9 mouse cellular contexts compared by ENCODE assay signal in the genomic region with DNA sequence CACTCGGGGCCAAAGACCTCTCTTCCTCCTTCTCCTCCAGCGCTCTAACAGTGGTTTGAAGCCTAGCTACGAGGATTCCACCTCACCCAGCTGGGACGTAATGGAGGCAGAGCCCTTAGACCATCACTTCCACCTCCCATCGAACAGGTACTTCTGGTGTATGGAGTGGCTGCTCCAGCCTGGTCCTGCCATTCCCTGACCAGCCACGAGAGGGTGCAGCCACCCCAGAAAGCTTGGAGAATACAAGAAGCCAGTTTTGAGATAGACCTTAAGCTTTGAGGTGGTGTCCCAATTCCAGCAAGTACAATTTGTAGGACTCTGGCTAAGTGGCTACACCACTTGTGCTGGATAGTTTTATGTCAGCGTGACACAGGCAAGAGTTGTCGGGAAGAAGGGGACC. TPM values are rescaled to one million over a fixed set of nuclear protein-coding genes. Genes with fewer than 3 reads are reported as not detected.
DNase-seq lines count a peak whose midpoint lies in the region; ATAC-seq and TF ChIP-seq lines count a peak whose summit lies in the region.
"Had no signal": no experiment of that assay in that cellular context is flagged by ENCODE, and none has a peak within 500 bp of the region (broad histone marks: within the 10 kb centered on the region; RNA-seq: fewer than 3 reads in every experiment).

No protein-coding gene starts in this region.

- no peak overlapping the region for H3K9ac ChIP-seq in hindbrain, embryonic 14.5 days
- no peak overlapping the region for H3K9ac ChIP-seq in hindbrain, embryonic 12.5 days
- no peak overlapping the region for H3K9ac ChIP-seq in embryonic facial prominence, embryonic 11.5 days (replicated peaks; ENCODE audit: low read length)
- H3K9ac ChIP-seq in intestine, postnatal 0 days (ENCODE audit: low read depth, low read length): no peak overlapping the region
- H3K9ac ChIP-seq in liver, adult 2 months (ENCODE audit: low read depth, low read length): no peak overlapping the region

- TF ChIP-seq POLR2A in liver, adult 2 months (IDR thresholded peaks at IDR 0.05; ENCODE audit: extremely low read depth, insufficient read depth, low read length): no peak

- H3K9me3 ChIP-seq in hindbrain, embryonic 14.5 days (ENCODE audit: control insufficient read depth, low read length): no peaks in the 10 kb centered on the region
- no peaks in the 10 kb centered on the region for H3K9me3 ChIP-seq in hindbrain, embryonic 12.5 days (replicated peaks)
- H3K9me3 ChIP-seq in embryonic facial prominence, embryonic 11.5 days (replicated peaks; ENCODE audit: control insufficient read depth, low read length): no peaks in the 10 kb centered on the region
- H3K9me3 ChIP-seq in intestine, postnatal 0 days (ENCODE audit: control insufficient read depth): no peaks in the 10 kb centered on the region

- peak; percentile 90 for TF ChIP-seq CTCF in intestine, postnatal 0 days (IDR thresholded peaks at IDR 0.05; ENCODE audit: low read depth)
- TF ChIP-seq CTCF in liver, adult 2 months (IDR thresholded peaks at IDR 0.05; ENCODE audit: low read depth, low read length): peak; percentile 94

- no peak overlapping the region for H3K4me2 ChIP-seq in hindbrain, embryonic 14.5 days (replicated peaks)
- H3K4me2 ChIP-seq in hindbrain, embryonic 12.5 days (replicated peaks): no peak overlapping the region
- no peak overlapping the region for H3K4me2 ChIP-seq in embryonic facial prominence, embryonic 11.5 days (ENCODE audit: low read depth, low read length)
- no peak overlapping the region for H3K4me2 ChIP-seq in intestine, postnatal 0 days (replicated peaks; ENCODE audit: low read depth)

- no peaks in the 10 kb centered on the region for H3K36me3 ChIP-seq in hindbrain, embryonic 14.5 days (replicated peaks; ENCODE audit: control insufficient read depth, insufficient read depth)
- no peaks in the 10 kb centered on the region for H3K36me3 ChIP-seq in hindbrain, embryonic 12.5 days
- H3K36me3 ChIP-seq in embryonic facial prominence, embryonic 11.5 days (replicated peaks; ENCODE audit: control insufficient read depth, insufficient read depth, low read depth, low read length): no peaks in the 10 kb centered on the region
- no peaks in the 10 kb centered on the region for H3K36me3 ChIP-seq in intestine, postnatal 0 days (ENCODE audit: control insufficient read depth, insufficient read depth)
- H3K36me3 ChIP-seq in liver, adult 2 months (ENCODE audit: control insufficient read depth, insufficient read depth, low read length): no peaks in the 10 kb centered on the region

- peak; percentile 51 for DNase-seq in hindbrain, embryonic 14.5 days (ENCODE audit: low spot score)
- DNase-seq in adipocyte (ENCODE audit: low spot score): peak; percentile 65
- peak; percentile 57 for DNase-seq in embryonic facial prominence, embryonic 11.5 days (ENCODE audit: low spot score)
- DNase-seq in liver, adult 2 months (ENCODE audit: extremely low read depth, low read depth, low spot score): peak; percentile 47
- peak; percentile 70 for DNase-seq in ovary, postnatal 36 days (ENCODE audit: low spot score)
- peak; percentile 76 for DNase-seq in thymus, postnatal 25 days

- H3K27me3 ChIP-seq in hindbrain, embryonic 14.5 days (ENCODE audit: control insufficient read depth, insufficient read depth, low read length): no peaks in the 10 kb centered on the region
- H3K27me3 ChIP-seq in hindbrain, embryonic 12.5 days: no peaks in the 10 kb centered on the region
- H3K27me3 ChIP-seq in embryonic facial prominence, embryonic 11.5 days (ENCODE audit: control insufficient read depth, insufficient read depth, low read length): no peaks in the 10 kb centered on the region
- H3K27me3 ChIP-seq in intestine, postnatal 0 days (replicated peaks; ENCODE audit: control insufficient read depth, insufficient read depth, low read length): no peaks in the 10 kb centered on the region
- no peaks in the 10 kb centered on the region for H3K27me3 ChIP-seq in liver, adult 2 months (ENCODE audit: control insufficient read depth, insufficient read depth, low read length)

- no peak for ATAC-seq in hindbrain, embryonic 14.5 days (ENCODE audit: low FRiP score)
- ATAC-seq in hindbrain, embryonic 12.5 days (ENCODE audit: low FRiP score): no peak
- no peak for ATAC-seq in embryonic facial prominence, embryonic 11.5 days (replicated peaks; ENCODE audit: insufficient number of reproducible peaks, low FRiP score, low TSS enrichment, low read depth)
- no peak for ATAC-seq in intestine, postnatal 0 days

- no peak overlapping the region for H3K27ac ChIP-seq in hindbrain, embryonic 14.5 days
- no peak overlapping the region for H3K27ac ChIP-seq in hindbrain, embryonic 12.5 days
- no peak overlapping the region for H3K27ac ChIP-seq in embryonic facial prominence, embryonic 11.5 days (replicated peaks; ENCODE audit: low read depth, low read length)
- H3K27ac ChIP-seq in intestine, postnatal 0 days (ENCODE audit: low read depth, low read length): no peak overlapping the region
- H3K27ac ChIP-seq in liver, adult 2 months (replicated peaks; ENCODE audit: insufficient read depth, low read depth, low read length): no peak overlapping the region

- H3K4me1 ChIP-seq in hindbrain, embryonic 14.5 days (replicated peaks; ENCODE audit: control insufficient read depth, insufficient read depth, low read length): no peaks in the 10 kb centered on the region
- 0 out of 2 replicates have a peak, but pooled peaks cover 3% of the 10 kb centered on the region for H3K4me1 ChIP-seq in hindbrain, embryonic 12.5 days
- no peaks in the 10 kb centered on the region for H3K4me1 ChIP-seq in embryonic facial prominence, embryonic 11.5 days (ENCODE audit: control insufficient read depth, insufficient read depth, low read length)
- H3K4me1 ChIP-seq in intestine, postnatal 0 days (replicated peaks; ENCODE audit: control insufficient read depth, insufficient read depth, low read length): no peaks in the 10 kb centered on the region
- H3K4me1 ChIP-seq in liver, adult 2 months (ENCODE audit: control insufficient read depth, insufficient read depth, low read length): no peaks in the 10 kb centered on the region

- H3K79me2 ChIP-seq in liver, adult 2 months (ENCODE audit: control insufficient read depth, insufficient read depth, low read length): no peaks in the 10 kb centered on the region

- WGBS in hindbrain, embryonic 14.5 days: 36% methylated on average over 8 of the region's 8 CpGs
- 37% methylated on average over 8 of the region's 8 CpGs for WGBS in hindbrain, embryonic 12.5 days
- 29% methylated on average over 8 of the region's 8 CpGs for WGBS in embryonic facial prominence, embryonic 11.5 days
- 39% methylated on average over 8 of the region's 8 CpGs for WGBS in intestine, postnatal 0 days
- 28% methylated on average over 8 of the region's 8 CpGs for WGBS in liver, adult 2 months

- no peak overlapping the region for H3K4me3 ChIP-seq in hindbrain, embryonic 14.5 days (replicated peaks; ENCODE audit: low read length)
- no peak overlapping the region for H3K4me3 ChIP-seq in hindbrain, embryonic 12.5 days
- H3K4me3 ChIP-seq in embryonic facial prominence, embryonic 11.5 days (ENCODE audit: low read depth, low read length): no peak overlapping the region
- no peak overlapping the region for H3K4me3 ChIP-seq in intestine, postnatal 0 days (ENCODE audit: low read depth, low read length)
- no peak overlapping the region for H3K4me3 ChIP-seq in liver, adult 2 months (ENCODE audit: insufficient read depth, low read depth, low read length)
- H3K4me3 ChIP-seq: myocyte had no signal

RNA-seq across cellular contexts. Expression of gene Cyp2s1, which starts 38.4 kb away (rescaled TPM):
- 1.6 and 2.2 TPM in 2 replicates for polyA plus RNA-seq in hindbrain, embryonic 14.5 days (2014; fragmentation: Nextera tagmentation; extraction: Ambion mirVana)
- 1.8 TPM in 2 replicates for polyA plus RNA-seq in hindbrain, embryonic 12.5 days (2016; fragmentation: Nextera tagmentation; extraction: Ambion mirVana)
- 2.5 and 3.4 TPM in 2 replicates for polyA plus RNA-seq in embryonic facial prominence, embryonic 11.5 days (2014; fragmentation: Nextera tagmentation; extraction: Ambion mirVana)
- 9.7 and 11.6 TPM in 2 replicates for polyA plus RNA-seq in intestine, postnatal 0 days (2015; fragmentation: Nextera tagmentation; extraction: Ambion mirVana)
- total RNA-seq in liver, adult 2 months (2014; rRNA removed): 0.13 and 0.28 TPM in 2 replicates
- 0.37 and 0.41 TPM in 2 replicates for polyA plus RNA-seq in liver, adult 2 months (2012; rRNA removed)

RNA-seq across cellular contexts. Expression of gene Cyp2b10, which starts 42.3 kb away (rescaled TPM):
- not detected in 2 replicates for polyA plus RNA-seq in hindbrain, embryonic 14.5 days (2014; fragmentation: Nextera tagmentation; extraction: Ambion mirVana)
- polyA plus RNA-seq in hindbrain, embryonic 12.5 days (2016; fragmentation: Nextera tagmentation; extraction: Ambion mirVana): not detected in 2 replicates
- not detected in 2 replicates for polyA plus RNA-seq in embryonic facial prominence, embryonic 11.5 days (2014; fragmentation: Nextera tagmentation; extraction: Ambion mirVana)
- 0.13 and 0.29 TPM in 2 replicates for polyA plus RNA-seq in intestine, postnatal 0 days (2015; fragmentation: Nextera tagmentation; extraction: Ambion mirVana)
- total RNA-seq in liver, adult 2 months (2014; rRNA removed): 95.3 and 137 TPM in 2 replicates
- polyA plus RNA-seq in liver, adult 2 months (2012; rRNA removed): 21.6 and 78.3 TPM in 2 replicates

Comparison
In these comparisons a context has a peak if more than half of its experiments do, and no peak if none do; other contexts are left out.
1. RNA of gene Cyp2b10, which starts 42.3 kb away (polyA plus RNA-seq): 21.6 to 78.3 TPM in liver, adult 2 months; 0.13 to 0.29 TPM in intestine, postnatal 0 days, not detected in hindbrain, embryonic 14.5 days, not detected in hindbrain, embryonic 12.5 days and not detected in embryonic facial prominence, embryonic 11.5 days; every median in the first group is over 10 times any median in the second.
2. Peak in every context shown above with its lines, with median percentiles within 50 percentile points of each other: DNase-seq.